Mouse (Mus musculus) left cerebral cortex, adult 8-10 months (tissue): Measurements from ENCODE around the gene Stard3. TPM values are rescaled to one million over a fixed set of nuclear protein-coding genes. Genes with fewer than 3 reads are reported as not detected.

Experiments used
- DNase-seq, 2 experiments: peaks; one replicate each; pipeline ENCODE4 v3.0.0; 2022; ENCODE audit warnings: low spot score in 2 of 2
- total RNA-seq, 4 experiments: library from RNA; stranded (reverse); gene quantifications; 2 replicates each; pipeline ENCODE4 v1.2.4; 2022

Gene Stard3
- 10 to 100 TPM; 35.7 to 40.8 (median 38.3) TPM for total RNA-seq

DNA sequence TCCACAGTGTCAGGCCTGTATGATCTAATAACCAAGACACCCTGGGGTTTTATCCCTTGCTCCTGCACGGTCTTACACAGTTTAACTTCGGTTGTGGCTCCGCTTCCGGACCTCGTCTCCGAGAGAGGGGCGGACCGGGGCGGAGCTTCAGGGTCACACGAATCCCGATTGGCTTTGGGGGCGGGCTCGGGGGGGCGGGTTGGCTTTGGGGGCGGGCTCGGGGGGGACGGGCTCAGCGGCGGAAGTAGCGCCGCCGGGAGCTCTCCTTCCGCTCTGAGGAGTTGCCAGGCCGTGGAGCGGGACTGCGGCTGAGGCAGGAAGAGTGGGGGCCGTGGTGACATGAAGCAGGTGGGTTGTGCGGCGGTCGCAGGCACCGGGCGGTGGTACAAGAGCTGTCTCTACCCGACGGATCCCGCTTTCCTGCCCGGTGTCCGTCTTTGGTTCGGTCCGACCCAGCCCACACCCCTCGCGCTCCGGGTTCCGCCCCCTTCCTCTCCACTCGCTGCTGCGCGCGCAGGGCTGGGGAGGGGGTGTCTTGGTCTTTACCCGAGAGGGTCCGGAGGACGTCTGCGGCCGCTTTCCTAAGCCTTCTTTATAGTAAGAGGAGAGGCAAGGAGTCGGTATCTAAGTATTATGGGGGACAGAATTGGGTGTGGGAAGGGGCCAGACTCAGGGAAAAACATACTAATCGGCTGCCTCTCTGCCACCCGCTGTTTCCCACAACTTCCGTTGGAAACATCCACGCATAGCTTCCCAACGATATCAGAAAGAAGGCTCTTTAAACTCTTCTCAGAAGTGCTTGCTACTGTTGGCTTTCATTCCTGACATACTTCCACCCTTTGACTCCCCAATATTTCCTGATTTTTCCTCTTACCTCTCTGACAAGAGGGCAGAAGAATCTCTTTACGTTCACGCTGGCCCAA lies at the start of gene Stard3:
Gene Stard3 (plus strand): TSS at position 208 of the 923 bp plus-strand sequence.
- DNase-seq = peak in 1 of 2 experiments; percentile 82

DNA sequence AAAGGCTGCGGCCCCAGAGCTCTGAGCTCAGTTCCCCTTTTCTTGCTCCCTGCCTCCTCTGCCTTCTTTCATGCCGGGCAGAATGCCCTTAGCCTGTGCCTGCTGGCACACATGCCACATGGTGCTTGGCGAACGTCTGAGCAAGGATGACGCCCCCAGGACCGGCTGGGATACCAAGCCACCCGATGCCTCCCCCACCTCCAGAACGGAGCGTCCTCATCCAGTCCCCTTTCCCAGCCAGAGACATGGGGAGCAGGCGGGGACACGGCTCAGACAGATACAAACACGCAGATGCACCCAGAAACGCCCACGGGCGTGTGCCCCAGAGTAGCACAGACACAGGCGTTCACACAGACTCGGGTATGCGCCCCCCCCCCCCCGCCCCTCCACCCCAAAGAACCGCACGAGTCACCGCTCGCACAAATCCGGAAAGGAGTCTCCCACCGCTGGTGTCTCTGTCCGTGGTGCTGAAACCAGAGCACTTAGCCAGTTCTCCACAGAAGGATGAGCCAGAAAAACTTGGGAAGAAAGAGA lies 44.3 kb upstream of the Stard3 start:
- DNase-seq = peak in 1 of 2 experiments; percentile 78

DNA sequence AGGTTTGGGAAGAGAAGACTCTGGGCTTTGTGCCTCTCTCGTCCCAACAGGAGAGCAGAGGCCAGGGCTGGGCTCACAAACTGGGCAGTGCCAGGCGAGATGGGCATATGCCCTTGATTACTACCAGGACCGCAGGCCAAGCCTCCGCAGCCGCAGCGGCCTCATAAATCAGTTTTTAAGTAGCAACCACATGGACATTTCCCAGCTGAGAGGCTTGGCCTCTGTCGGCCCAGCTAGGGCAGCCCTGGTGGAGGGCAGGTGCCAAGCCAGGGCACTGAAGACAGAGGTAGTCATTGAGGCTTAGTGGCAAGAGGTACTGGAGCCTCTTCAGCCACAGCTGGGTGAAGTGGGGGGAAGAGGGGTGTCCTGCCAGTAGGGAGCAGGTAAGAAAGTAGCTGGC lies 40.7 kb upstream of the Stard3 start:
- DNase-seq = no peak

DNA sequence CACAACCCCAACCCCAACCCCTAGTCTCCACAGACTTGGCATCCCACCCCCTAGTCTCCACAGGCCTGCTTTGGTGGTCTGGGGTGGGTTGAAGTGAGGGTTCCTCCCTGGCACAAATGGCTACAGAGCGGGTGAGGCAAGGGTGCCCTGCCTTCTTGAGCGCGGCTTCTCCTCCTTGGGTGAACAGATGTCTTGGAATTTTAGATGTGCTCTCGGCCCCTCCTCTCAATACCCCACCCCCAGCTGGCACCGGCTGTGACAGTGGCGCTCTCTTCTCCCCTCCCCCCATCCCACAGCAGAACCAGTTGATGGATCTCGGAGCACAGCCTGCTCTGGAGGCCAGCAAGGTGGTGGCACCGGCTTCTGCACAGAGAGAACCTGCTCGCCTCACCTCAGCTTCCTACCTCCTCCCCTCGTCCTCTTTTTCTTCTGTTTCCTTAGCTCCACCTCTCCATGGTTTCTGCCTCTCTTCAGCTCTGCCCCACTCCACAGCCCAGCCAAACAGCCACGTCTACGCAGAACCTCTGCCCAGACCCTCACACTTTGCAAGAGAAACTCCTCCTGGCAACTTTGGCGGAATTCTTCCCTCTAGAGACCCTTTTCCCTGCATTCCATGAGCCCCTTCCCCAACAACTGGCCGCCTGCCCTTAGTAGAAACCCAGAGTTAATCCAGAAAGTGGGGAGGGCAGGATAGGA lies 39.6 kb upstream of the Stard3 start:
- DNase-seq = no peak

DNA sequence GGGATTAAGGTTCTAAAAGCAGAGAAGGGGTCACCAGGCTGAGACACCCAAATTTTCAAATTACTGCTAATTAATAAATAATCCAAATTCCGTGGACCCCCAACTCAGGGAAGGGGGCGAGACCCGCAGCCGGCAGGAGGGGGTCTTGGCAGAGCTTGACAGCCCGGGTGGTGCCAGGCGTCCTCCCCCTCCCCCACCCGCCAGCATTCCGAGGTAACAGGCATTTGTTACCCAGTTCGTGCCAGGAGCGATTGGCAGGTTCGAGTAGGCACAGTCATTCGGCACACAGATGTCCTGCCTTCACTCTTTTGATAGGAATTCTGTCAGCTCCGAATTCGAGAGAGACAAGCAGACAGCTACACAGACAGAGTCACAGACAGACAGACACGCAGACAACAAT lies 39.0 kb upstream of the Stard3 start:
- no peak for DNase-seq

DNA sequence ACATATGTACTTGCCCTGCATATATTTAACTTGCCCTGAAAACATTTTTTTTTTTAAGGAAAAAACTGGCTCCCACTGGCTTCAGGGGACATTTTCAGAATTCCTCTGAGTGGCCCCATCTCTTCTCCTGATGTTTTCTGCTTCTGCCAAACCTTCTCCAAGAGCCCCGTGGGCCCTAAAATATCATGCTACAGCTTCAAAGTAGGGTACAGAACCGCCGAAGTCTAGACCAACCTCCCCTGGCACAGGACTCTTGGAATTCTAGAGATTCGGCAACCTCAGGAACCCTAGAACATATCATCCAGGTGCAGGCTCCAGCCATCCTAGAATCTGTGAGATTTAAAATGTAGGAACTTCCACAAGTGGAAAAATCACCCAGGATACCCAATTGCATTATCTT lies 38.6 kb upstream of the Stard3 start:
- no peak for DNase-seq

DNA sequence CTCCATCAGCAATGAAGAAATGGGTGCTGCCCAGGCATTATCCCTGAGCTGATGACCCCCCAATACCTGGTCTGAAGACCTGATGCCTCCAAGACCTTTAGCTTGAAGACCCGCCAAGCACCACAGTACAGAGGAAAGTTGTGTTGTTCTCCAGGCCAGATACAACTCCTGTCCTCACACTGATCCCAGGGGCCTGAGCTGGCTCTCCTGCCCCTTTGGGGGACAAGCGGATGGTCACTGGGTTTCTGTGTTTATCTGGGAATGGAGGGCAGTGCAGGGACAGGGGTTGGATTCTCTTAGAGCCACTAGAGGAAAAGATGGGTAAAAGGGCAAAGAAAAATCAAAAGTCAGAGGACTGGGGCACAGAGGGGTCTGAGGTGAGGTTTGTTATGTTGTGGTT lies 38.2 kb upstream of the Stard3 start:
- DNase-seq = no peak

DNA sequence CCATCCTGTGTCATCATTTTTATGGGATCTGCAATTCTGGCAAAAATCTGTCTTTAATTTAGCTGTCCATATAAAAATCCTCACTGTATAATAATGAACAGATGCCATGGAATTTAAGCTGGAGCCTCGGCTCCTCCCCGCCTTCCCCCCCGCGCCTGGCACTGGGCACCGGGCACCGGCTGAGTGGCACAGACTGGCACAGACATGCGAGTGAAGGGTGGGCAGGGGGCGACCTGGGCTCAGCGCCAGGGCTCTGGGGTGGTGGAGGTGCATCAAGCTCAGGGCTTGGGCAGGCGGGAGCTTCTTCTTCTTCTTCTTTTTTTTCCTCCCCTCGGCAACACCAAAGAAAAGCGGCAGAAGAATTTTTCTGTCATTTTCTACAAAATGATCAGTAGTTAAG lies 37.8 kb upstream of the Stard3 start:
- DNase-seq = no peak

DNA sequence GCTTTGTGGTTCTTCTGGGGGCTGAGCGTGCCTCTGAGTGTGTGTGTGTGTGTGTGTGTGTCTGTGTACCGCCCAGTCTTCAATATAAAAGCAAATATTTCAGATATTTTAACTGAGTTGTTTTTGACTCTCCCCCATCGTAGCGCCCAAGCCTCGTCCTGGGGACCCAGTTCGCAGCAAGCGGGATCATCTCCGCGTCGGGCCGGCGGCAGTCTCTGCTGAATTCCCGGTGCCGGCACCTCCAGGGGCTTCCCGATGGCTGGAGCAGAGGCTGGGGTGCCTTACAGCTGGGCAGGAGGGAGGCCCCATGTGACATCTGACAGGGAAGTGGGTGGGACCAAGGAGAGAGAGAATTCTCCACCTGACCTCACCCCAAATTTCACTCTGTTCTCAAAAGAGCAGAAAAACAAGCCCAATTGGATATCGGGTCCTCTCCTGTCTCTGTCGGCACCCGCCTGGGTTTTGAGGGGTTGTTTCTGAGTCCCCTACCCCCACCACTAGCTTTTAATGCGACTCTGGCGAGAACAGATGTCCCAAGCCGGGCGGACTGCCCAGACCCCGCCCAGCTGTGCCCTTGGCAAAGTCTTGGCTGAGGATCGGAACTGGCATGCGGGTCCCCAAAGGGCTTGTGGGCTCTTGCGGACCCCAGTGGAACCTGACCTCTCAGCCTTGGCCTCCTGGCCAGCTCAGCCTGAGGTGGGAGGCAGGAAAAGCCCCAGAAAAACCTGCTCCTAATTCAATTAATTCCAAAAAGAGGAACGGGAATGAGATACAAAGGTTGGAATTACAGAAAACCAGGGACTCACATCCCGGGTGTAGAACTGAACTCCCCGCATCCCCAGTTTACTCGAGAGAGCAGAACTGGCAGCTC lies 37.1 kb upstream of the Stard3 start:
- no peak for DNase-seq

DNA sequence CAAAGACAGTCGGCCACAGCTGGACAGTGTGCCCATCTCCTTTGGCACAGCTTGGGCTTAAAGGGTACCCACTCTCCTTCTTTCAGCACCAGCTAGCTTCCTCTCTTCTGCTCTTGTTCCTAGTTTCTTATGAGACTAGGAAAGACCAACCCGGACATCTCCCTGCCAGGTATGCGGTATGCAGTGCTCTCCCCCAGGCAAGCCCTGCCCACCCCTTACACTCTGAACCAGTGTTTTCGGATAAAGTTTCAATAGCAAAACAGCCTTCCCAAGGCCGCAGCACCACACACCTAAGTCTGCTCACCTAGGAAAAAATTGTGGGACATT lies 36.5 kb upstream of the Stard3 start:
- no peak for DNase-seq

DNA sequence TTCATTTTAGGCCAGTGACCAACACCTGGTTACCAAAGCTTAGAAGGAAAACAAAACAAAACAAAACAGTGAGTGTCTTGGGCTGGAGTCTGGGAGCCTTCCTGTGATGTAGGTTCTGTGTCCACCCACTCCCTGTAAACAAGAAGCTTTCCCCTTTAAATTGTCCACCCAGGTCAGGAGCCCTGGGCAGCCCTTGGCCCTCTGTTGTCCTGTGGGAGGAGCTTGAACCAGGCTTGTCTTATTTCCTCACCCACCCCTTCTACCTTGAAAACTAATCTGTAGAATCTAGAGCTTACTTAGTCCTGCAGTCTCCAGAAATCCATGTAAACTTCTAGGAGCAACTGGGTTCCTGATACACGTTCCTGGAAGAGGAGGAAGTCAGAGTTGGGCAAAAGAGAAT lies 36.0 kb upstream of the Stard3 start:
- DNase-seq = no peak

DNA sequence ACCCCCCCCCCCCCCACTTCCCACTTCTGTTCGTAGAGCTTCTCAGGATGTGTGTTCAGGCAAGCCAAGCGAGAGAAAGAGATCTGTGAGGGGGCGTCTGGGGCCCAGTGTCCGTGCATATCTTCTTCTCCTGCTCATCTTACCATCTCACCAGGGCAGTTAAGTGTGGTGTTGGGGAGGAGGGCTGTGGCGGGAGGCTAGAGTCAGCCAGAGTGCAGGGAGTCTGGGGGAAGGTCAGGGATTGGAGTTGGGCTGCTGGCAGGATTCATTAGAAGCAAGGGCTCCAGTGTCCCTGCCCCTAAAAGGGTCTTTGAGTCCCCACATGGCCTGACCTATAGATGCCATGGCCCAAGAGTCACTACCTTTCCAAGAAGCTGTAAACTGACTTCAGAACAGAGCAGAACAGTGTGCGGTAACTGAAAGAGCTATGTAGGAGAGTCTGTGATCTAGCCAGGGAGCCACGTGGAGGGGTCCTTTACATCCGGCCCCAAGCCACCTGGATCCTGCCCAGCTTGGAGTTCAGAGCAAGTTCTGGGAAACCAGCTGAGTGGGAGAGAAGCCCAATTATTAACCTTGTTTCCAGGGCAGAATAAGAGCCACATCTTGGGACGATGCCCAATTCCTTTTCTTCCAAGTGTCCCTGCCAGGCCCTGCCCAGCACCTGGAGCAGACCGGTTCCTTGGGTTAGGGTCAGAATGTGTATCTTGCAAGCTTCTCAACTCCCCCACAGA lies 34.9 kb upstream of the Stard3 start:
- DNase-seq = no peak

DNA sequence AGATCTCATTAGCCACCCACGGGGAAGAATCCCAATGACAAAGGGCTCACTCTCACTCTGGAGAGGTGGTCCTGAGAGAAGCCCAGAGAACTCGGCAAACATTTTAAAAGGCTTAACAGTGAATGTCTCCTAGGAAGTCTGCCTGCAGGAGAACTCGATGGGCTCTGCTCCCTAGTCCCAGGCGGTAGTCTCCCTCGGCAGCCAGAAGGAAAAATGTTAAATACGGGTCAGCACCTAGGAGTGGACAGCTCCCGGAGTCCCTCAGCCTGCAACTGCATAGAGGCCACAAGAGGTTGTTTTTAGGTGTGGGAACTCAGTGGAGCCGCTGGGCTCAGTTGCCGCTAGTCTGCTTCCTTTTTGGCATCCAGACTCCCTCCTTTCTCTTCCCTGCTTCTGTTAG lies 34.2 kb upstream of the Stard3 start:
- no peak for DNase-seq

DNA sequence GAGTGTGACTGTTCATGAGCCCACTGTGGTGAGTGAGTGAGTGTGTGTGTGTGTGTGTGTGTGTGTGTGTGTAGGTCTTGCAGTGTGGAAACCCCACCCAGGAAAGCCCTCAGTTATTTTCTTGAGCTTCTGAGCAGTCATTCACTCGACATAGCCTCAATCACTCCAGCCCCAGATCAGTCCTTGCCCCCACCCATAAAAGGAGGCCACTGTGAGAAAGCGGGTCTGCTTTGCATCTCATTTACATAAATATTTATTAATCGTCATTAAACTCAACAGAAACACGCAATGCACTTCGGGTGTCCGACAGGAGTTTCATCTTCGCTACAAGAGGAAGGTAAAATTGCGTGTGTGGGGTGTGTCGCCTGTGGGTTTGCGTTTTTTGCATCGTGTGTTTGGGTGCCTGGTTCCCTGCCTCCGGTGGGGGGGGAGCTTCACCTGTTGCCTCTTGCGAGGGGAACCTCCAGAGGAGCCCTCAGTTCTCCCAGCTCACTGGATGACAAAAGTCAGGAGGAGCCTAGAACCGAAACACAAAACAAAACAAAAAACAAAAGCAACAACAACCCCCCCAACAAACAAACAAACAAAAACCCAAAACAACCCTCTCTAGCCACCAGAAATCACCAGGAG lies 32.9 kb upstream of the Stard3 start:
- DNase-seq = no peak

DNA sequence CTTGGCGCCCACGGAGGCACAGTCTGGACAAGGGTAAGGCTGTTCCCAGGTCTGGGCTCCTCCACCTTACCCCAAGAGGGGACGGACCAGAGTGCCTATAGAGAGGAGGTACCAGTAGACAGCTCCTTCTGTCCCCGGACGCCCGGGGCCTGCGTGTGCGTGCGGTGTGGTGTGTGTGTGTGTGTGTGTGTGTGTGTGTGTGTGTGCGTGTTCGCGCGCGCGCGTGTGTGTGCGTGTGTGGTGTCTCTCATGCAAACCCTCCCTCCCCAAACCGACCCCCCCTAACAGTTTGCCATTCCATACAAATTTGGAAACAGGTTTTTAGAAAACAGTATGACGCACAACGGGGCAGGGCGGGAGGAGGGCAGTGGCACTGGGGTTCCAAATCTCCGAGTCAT lies 32.3 kb upstream of the Stard3 start:
- no peak for DNase-seq

DNA sequence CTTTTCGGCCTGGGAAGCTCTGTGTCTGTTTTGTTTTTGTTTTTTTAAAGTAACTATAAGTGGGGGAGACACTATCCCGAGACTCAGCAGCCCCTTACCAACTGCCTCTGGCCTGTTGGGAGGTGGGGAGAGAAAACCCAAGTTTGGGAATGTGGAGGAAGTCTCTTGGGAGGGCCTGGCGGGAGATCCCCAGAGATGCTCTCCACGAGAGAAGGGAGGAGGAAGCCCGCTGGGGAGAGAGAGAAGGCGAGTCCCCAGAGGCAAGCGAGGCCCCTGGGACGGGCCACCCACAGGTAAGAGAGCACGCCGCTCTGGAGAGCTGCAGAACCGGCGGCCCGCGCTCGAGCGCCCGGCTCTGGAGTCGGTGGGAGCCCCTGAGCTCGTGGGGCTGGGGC lies 31.4 kb upstream of the Stard3 start:
- DNase-seq = no peak

DNA sequence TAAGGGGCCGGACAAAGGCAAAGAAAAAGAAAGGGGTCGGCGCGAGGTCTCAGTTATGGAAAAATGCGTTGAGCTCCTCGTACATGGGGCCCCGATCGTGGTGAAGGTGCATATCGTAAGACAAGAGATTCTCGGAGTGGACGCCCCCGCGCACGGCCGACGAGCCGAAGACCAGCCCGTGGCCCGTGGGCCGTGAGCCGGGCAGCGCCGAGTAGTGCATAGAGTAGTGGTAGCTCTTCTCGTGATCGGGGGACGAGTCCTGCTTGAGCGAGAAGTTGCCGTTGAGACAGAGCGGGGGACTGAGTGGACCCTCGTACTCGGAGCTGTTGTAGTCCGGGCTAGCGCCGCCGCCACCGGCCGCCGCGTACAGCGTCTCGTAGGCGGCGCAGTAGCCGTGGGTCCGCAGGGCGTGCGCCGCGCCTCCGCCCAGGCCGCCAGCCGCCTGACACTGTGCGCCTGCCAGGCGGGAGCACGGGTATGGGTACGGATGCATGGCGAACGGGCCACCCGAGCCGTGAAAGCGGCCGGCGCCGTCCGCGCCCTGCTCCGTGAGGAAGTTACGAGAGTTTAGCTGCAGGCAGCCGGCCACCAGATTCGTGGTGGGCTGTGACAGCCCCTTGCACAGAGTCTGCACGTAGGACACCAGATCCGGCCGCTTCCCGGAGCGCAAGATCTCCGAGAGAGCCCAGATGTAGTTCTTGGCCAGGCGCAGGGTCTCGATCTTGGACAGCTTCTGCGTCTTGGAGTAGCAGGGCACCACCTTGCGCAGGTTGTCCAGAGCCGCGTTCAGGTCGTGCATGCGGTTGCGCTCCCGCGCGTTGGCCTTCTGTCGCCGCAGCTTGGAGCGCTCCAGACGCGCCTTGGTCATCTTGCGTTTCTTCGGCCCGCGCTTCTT lies 30.8 kb upstream of the Stard3 start:
- DNase-seq = no peak

DNA sequence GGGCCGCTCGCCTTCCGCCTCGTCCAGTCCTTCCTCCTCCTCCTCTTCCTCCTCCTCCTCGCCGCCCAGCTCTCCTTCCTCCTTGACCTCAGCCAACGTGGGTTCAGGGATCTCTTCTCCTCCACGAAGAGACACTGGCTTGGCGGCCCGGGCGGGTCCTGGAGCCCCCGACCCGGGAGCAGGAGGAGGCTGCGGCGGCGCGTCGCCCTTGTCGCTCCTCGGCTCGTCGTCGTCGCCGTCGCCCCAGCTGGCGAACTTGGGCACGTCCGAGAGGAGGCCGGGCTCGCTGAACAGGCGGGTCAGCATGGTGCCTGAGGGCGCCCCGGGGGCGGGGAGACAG lies 30.2 kb upstream of the Stard3 start:
- DNase-seq = no peak

DNA sequence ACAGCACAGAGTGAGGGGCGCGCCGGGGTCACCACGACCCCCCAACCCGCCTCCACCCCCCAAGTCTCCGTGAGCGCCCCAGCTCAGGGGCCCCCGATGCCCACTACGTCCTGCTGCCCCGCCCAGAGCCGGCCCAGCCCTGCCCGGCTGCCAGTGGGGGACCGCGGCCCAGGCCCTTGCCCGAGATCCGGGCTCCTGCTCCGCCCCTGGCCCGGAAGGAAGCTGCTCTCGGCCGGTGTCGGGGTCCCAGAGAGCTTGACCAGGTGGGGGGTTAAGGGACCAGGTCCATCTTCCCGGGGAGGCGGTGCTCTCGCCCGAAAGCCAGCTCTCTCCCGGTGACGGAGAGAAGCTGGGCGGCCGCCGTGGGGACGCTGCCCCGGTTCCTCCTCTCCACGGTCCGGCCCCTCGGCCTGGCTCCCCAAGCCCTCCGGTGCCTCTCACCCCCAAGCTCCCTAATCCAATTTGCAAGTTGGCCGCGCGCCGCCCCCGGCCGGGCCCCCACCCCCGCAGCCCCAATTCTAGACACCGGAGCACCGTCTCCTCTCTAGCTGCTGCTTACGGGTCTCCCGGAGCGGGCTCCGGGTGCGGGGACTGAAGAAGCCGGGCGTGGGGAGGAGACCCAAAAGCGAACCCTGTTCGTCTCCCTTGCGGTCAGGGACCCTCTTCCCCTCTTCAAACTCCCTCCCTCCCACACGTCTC lies 29.6 kb upstream of the Stard3 start:
- DNase-seq = no peak
